Mouse (Mus musculus) midbrain, embryonic 12.5 days (tissue): ENCODE data around the gene March10. TPM values are rescaled to one million over a fixed set of nuclear protein-coding genes. Genes with fewer than 3 reads are reported as not detected.

ENCODE experiments used
- ATAC-seq: fragments of 200-750 bp; cut with Nextera tagmentation; 2 replicates; pipeline ENCODE4 v1.8.0; 2017; ENCODE audit warnings: low read depth, moderate TSS enrichment, moderate library complexity; ENCODE audit not compliant: low FRiP score
- H3K27ac ChIP-seq: fragments of 300-500 bp; sonication (generic); replicated peaks from 2 replicates; pipeline ENCODE4 v1.5.1; 2016; ENCODE audit warnings: mild to moderate bottlenecking
- H3K27me3 ChIP-seq: fragments of 300-500 bp; sonication (generic); 2 replicates; pipeline ENCODE4 v1.6.1; 2016; ENCODE audit warnings: mild to moderate bottlenecking
- H3K36me3 ChIP-seq: fragments of 300-500 bp; sonication (generic); 2 replicates; pipeline ENCODE4 v1.6.1; 2016
- H3K4me1 ChIP-seq: fragments of 300-500 bp; sonication (generic); 2 replicates; pipeline ENCODE4 v1.6.1; 2016
- H3K4me2 ChIP-seq: fragments of 300-500 bp; sonication (generic); replicated peaks from 2 replicates; pipeline ENCODE4 v1.6.1; 2016; ENCODE audit warnings: mild to moderate bottlenecking, moderate library complexity
- H3K4me3 ChIP-seq: fragments of 300-500 bp; sonication (generic); 2 replicates; pipeline ENCODE4 v1.5.1; 2016; ENCODE audit warnings: mild to moderate bottlenecking
- H3K9ac ChIP-seq: fragments of 300-500 bp; sonication (generic); replicated peaks from 2 replicates; pipeline ENCODE4 v1.6.1; 2016; ENCODE audit warnings: mild to moderate bottlenecking, moderate library complexity
- H3K9me3 ChIP-seq: fragments of 300-500 bp; sonication (generic); 2 replicates; pipeline ENCODE4 v1.6.1; 2016; ENCODE audit warnings: mild to moderate bottlenecking
- WGBS: fragments of 180-500 bp; shearing (Covaris S2); methylation state at CpG from one replicate; pipeline ENCODE4 v1.1.7; 2016; 5-methylcytosine and 5-hydroxymethylcytosine counted together
- polyA plus RNA-seq: library from polyadenylated mRNA; unstranded; fragments of >200 nt; fragmentation: Nextera tagmentation; extraction: Ambion mirVana; gene quantifications from 2 replicates; pipeline ENCODE4 v1.2.1, GENCODE M21; 2016

March10 gene
- polyA plus RNA-seq, 1 experiment from 2014 or later: 0.48 TPM

DNA sequence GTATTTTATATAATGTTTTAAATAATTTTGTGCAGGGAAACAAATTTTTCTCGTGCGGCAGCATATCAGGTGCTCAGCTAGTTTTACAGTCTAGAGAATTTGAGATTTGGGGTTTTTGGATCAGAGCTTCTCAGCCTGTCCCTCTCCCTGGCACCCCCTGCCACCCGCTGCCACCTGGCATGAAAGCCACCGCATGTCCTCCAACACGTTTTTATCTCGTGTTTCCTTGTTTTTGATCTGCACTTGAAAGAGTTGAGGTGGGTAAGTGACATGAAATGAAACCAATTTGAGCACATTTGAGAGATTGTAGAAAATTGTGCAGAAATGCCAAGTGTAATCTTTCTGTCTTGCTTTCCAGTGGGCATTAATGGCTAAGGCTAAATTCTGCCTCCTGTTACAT is 11.6 kb downstream of the March10 start:
- no peak for ATAC-seq
- no peaks in the 10 kb centered on the region for H3K36me3 ChIP-seq
- no peak overlapping the region for H3K4me3 ChIP-seq
- no peak overlapping the region for H3K4me2 ChIP-seq
- H3K27ac ChIP-seq: no peak overlapping the region
- peaks cover 5% of the 10 kb centered on the region; the same call in 1 of the 2 replicates for H3K27me3 ChIP-seq
- WGBS: 88% methylated on average over 6 of the region's 6 CpGs
- H3K9me3 ChIP-seq: no peaks in the 10 kb centered on the region
- H3K4me1 ChIP-seq: no peaks in the 10 kb centered on the region
- no peak overlapping the region for H3K9ac ChIP-seq

GRCm38 (mm10) chr11:105443505-105443904 is 13.0 kb downstream of the March10 start:
- H3K36me3 ChIP-seq: no peaks in the 10 kb centered on the region
- H3K27ac ChIP-seq: no peak overlapping the region
- no peak overlapping the region for H3K9ac ChIP-seq
- H3K27me3 ChIP-seq: no peaks in the 10 kb centered on the region
- 72% methylated on average over 4 of the region's 5 CpGs for WGBS
- H3K4me3 ChIP-seq: no peak overlapping the region
- no peaks in the 10 kb centered on the region for H3K9me3 ChIP-seq
- H3K4me2 ChIP-seq: no peak overlapping the region
- H3K4me1 ChIP-seq: no peaks in the 10 kb centered on the region
- ATAC-seq: no peak

DNA sequence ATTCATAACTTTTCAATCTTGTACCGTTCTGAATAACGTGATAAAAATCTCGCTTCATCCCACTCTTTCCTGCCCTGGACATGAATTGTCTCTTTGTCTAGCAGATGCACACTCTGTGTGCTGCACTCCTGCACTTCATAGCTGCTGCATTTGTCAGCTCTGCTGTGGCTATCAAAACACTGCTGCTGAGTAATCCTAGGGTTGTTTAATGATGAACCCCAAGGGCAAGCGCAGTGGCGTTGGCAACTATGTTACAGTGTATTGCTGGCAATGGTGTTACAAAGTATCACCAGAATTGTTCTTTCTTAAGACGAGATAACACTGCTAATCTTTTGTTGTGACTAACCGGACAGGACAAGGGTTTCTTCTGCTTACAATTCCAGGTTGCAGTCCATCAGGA is 16.7 kb downstream of the March10 start:
- 80% methylated on average over 7 of the region's 7 CpGs for WGBS
- no peaks in the 10 kb centered on the region for H3K36me3 ChIP-seq
- H3K4me1 ChIP-seq: no peaks in the 10 kb centered on the region
- H3K4me2 ChIP-seq: no peak overlapping the region
- ATAC-seq: no peak
- H3K27me3 ChIP-seq: no peaks in the 10 kb centered on the region
- no peak overlapping the region for H3K9ac ChIP-seq
- H3K27ac ChIP-seq: no peak overlapping the region
- H3K4me3 ChIP-seq: no peak overlapping the region
- H3K9me3 ChIP-seq: no peaks in the 10 kb centered on the region

GRCm38 (mm10) chr11:105438907-105439306 is 17.6 kb downstream of the March10 start:
- Histone ChIP-seq H3K36me3 (no peaks in the 10 kb centered on the region), H3K9ac (no peak overlapping the region), H3K4me1 (no peaks in the 10 kb centered on the region), H3K27ac (no peak overlapping the region), H3K9me3 (no peaks in the 10 kb centered on the region), H3K4me2 (no peak overlapping the region), H3K4me3 (no peak overlapping the region), H3K27me3 (no peaks in the 10 kb centered on the region)
- ATAC-seq: no peak
- 75% methylated on average over 7 of the region's 7 CpGs for WGBS

- no peak overlapping the region for H3K27ac ChIP-seq
- no peaks in the 10 kb centered on the region for H3K27me3 ChIP-seq
- H3K4me1 ChIP-seq: no peaks in the 10 kb centered on the region
- H3K36me3 ChIP-seq: no peaks in the 10 kb centered on the region
- H3K9ac ChIP-seq: no peak overlapping the region
- WGBS: 82% methylated on average over 5 of the region's 5 CpGs
- H3K9me3 ChIP-seq: no peaks in the 10 kb centered on the region
- no peak for ATAC-seq
- H3K4me2 ChIP-seq: no peak overlapping the region
- H3K4me3 ChIP-seq: no peak overlapping the region
Measured at GRCm38 (mm10) chr11:105426441-105426840, 30.1 kb downstream of the March10 start.

DNA sequence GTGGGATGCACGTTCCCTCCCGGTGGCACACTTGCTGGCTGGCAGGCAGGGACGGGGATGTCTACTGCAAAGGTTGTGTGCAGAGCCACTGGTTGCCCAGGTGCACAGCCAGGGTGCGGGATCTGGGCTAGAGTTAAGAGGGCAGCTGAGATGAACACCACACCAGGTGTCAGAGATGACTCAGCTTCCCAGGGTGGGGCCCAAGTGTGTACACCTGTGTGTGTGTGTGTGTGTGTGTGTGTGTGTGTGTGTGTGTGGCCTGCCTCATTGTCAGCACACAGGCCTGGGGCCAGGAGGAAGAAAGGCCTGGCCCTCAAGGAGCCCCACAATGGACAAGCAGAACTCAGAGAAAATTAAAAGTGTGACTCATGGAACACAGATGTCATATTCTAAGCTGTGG is 31.9 kb downstream of the March10 start:
- Histone ChIP-seq H3K4me3 (no peak overlapping the region), H3K27ac (no peak overlapping the region), H3K9ac (no peak overlapping the region), H3K4me2 (no peak overlapping the region), H3K9me3 (no peaks in the 10 kb centered on the region), H3K27me3 (no peaks in the 10 kb centered on the region), H3K4me1 (no peaks in the 10 kb centered on the region), H3K36me3 (no peaks in the 10 kb centered on the region)
- ATAC-seq: no peak
- WGBS: 85% methylated on average over 4 of the region's 4 CpGs

- no peak overlapping the region for H3K9ac ChIP-seq
- 85% methylated on average over 7 of the region's 7 CpGs for WGBS
Measured at GRCm38 (mm10) chr11:105420671-105421450, 35.7 kb downstream of the March10 start.

GRCm38 (mm10) chr11:105419946-105420345 is 36.6 kb downstream of the March10 start:
- 92% methylated on average over 7 of the region's 7 CpGs for WGBS
- no peak overlapping the region for H3K4me3 ChIP-seq
- H3K27me3 ChIP-seq: no peaks in the 10 kb centered on the region; the same call in 1 of the 2 replicates
- ATAC-seq: no peak
- H3K4me1 ChIP-seq: no peaks in the 10 kb centered on the region
- H3K36me3 ChIP-seq: no peaks in the 10 kb centered on the region
- no peaks in the 10 kb centered on the region for H3K9me3 ChIP-seq
- no peak overlapping the region for H3K4me2 ChIP-seq
- H3K9ac ChIP-seq: no peak overlapping the region
- no peak overlapping the region for H3K27ac ChIP-seq

More at GRCm38 (mm10) chr11:105420671-105421450, 35.7 kb downstream of the March10 start:
- Histone ChIP-seq H3K4me1 (no peaks in the 10 kb centered on the region), H3K27me3 (no peaks in the 10 kb centered on the region; the same call in 1 of the 2 replicates), H3K4me3 (no peak overlapping the region), H3K9me3 (no peaks in the 10 kb centered on the region), H3K4me2 (no peak overlapping the region), H3K27ac (no peak overlapping the region), H3K36me3 (no peaks in the 10 kb centered on the region)
- ATAC-seq: no peak

DNA sequence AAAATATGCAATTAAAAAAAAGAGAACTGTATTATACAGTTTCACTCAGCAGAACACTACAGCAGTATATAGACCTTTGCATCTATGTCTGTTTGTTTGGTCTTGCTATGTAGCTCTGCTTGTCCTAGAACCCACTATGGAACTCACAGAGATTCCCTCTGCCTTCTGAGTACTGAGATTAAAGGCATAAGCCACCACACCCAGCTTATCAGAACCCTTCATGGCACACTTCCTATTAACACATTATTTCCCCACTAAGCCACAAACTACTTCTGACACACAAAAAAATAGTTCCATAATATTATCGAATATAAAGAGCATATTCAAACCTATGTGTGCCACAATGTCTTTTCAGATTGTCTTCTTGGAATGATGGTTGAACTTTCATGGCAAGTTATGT is 42.5 kb downstream of the March10 start:
- no peak overlapping the region for H3K9ac ChIP-seq
- no peak overlapping the region for H3K27ac ChIP-seq
- no peak for ATAC-seq
- H3K4me2 ChIP-seq: no peak overlapping the region
- H3K4me1 ChIP-seq: no peaks in the 10 kb centered on the region
- WGBS: 92% methylated on average over 1 of the region's 1 CpGs
- no peaks in the 10 kb centered on the region for H3K9me3 ChIP-seq
- H3K27me3 ChIP-seq: no peaks in the 10 kb centered on the region; the same call in 1 of the 2 replicates
- no peaks in the 10 kb centered on the region for H3K36me3 ChIP-seq
- H3K4me3 ChIP-seq: no peak overlapping the region

- no peaks in the 10 kb centered on the region for H3K9me3 ChIP-seq
- no peak for ATAC-seq
- H3K27ac ChIP-seq: no peak overlapping the region
- no peaks in the 10 kb centered on the region for H3K27me3 ChIP-seq
- WGBS: 92% methylated on average over 11 of the region's 11 CpGs
- H3K4me2 ChIP-seq: no peak overlapping the region
- H3K4me1 ChIP-seq: peaks cover 12% of the 10 kb centered on the region
- H3K4me3 ChIP-seq: no peak overlapping the region
- H3K36me3 ChIP-seq: no peaks in the 10 kb centered on the region
- no peak overlapping the region for H3K9ac ChIP-seq
Measured at GRCm38 (mm10) chr11:105409408-105409807, 47.1 kb downstream of the March10 start.

- Histone ChIP-seq H3K4me3 (no peak overlapping the region), H3K36me3 (no peaks in the 10 kb centered on the region), H3K27me3 (no peaks in the 10 kb centered on the region; the same call in 1 of the 2 replicates), H3K4me1 (peaks cover 12% of the 10 kb centered on the region), H3K9me3 (no peaks in the 10 kb centered on the region), H3K27ac (no peak overlapping the region), H3K4me2 (no peak overlapping the region), H3K9ac (no peak overlapping the region)
- 61% methylated on average over 6 of the region's 6 CpGs for WGBS
- no peak for ATAC-seq
Measured at GRCm38 (mm10) chr11:105407846-105408441, 48.6 kb downstream of the March10 start.

DNA sequence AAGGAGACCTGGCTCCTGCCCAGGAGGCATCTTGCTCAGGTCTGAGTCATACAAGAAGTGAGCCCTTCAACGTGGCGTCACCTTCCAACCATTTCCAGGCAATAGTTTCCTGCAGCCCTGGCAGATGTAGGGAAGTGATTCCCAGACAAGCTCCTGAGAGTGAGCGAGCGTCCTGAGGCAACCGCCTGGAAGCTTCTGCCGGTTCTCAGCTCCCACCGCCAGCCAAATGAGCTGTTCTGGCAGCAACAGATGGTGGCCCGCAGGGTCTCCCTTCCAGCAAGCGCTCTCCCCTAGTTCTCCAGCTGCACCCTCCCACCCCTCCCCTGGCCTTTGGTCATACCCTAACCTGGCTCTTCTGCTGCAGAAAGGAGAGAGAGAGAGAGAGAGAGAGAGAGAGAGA is 54.2 kb downstream of the March10 start:
- H3K36me3 ChIP-seq: no peaks in the 10 kb centered on the region
- 66% methylated on average over 9 of the region's 9 CpGs for WGBS
- H3K4me3 ChIP-seq: no peak overlapping the region
- H3K4me1 ChIP-seq: peaks cover 8% of the 10 kb centered on the region
- peaks cover 3% of the 10 kb centered on the region; the same call in 1 of the 2 replicates for H3K27me3 ChIP-seq
- no peak overlapping the region for H3K4me2 ChIP-seq
- no peak overlapping the region for H3K27ac ChIP-seq
- H3K9me3 ChIP-seq: no peaks in the 10 kb centered on the region
- no peak for ATAC-seq
- H3K9ac ChIP-seq: no peak overlapping the region
